Mouse (Mus musculus): Measurements from ENCODE around the gene Zfp663.

Zfp663 gene

DNA sequence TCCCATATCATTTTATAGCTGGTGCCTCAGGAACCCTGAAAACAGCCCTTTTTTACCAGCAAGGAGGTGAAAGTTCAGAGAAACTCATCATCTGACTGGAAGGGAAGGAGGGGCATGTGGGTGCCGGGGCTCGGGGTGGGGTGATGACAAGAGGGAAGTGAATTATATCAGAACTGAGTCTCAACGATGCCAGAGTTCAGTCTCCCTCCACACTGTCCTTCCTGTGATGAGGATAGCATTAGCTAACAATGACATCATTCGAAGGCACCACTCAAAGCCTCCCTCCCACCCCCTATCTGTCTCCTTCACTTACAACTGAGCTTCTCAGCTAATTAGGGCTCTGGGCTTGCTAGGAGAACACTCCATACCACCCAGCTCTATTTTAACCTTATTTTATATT is 49.0 kb downstream of the Zfp663 start:
- DNase-seq, result peak; percentile 51

DNA sequence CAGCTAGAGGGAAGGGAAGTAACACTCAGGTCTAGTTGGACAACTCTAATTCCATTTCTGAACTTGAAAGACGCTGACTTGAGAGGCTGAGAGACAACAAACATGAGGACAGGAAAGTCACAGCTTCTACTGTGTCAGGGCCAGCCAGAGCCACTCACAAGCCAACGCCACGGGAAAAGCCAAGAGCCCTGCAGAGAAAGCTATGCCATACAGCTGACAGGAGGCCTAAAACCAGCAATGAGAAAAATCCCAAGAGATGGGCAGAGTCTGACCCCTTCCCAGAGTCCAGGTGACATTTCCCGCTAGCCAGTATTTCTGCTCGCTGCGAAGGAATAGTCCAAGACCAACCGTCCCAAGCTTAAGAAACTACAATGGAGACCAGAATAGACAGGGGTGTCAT is 49.6 kb downstream of the Zfp663 start:
- DNase-seq, result no peak

- DNase-seq, result peak; percentile 35
Observed at GRCm38 (mm10) chr2:165317621-165318263, 50.8 kb downstream of the Zfp663 start.

DNA sequence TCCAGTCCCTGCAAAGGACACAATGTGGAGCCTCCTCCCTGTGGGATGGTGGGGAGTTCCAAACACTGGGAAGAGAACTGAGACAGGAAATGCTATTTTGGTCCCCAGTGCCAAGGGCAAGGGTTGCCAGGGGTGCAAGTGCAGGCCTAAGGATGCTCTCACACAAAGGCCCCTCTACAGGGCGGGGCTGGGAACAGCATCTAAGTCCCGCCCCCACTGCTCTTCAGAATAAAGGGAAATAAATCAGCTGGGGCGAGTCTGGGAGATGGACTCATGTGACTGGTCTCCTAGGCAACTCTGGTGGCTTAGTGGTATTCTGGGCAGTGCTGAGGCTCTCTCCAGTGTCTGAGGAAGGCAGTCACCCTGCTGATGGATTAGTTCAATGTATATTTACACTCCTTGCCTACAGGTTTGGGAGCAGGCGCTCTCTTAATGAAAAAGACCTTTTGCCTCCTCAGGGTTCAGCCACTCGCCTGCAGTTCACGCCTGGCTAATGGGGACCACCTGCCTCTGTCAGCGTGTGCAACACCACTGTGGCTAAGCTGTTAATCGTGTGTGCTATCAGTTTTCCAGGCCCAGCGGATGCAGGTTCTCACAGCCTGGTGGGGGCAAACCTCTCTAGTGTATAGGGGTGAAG is 51.6 kb downstream of the Zfp663 start:
- DNase-seq, result peak; percentile 90

DNA sequence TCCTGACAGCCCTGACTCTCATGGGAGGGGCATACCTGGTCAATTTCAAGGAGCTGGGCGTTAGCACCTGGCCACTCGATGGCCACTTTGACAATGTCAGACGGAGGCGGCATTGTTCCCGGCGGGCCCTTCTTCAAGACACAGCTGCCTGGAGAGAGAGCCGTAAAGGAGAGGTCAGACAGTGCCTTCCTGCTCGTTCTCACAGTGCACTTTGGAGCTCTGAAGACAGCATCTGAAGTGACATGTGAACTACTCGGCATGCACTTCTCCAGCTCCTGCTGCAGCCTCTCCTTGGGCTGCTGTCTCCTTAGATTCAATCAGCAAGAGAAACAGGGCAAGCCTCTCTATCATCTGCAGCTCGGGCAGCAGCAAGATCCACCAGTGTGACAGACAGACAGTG is 52.3 kb downstream of the Zfp663 start:
- DNase-seq, result no peak

DNA sequence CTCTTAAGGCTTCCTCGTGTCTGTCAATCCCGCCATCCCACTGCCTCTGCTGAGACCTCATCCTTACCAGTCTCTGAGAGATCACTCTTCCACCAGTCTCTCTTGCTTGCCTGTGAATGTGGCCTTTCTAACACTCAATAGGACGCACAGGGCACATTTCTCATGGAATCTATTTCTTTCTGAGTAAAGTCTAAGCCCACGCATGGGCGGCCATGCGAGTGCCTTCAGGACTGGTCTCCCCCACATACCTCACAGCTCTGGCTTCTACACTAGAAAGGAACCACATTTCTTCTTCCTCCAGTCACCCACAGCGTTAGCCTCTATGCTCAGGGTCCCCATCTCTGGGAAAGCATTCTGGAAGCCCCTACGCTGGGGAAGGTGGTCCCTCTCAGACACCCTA is 54.3 kb downstream of the Zfp663 start:
- DNase-seq, result no peak

GRCm38 (mm10) chr2:165312381-165312780 is 56.1 kb downstream of the Zfp663 start:
- no peak for DNase-seq

DNA sequence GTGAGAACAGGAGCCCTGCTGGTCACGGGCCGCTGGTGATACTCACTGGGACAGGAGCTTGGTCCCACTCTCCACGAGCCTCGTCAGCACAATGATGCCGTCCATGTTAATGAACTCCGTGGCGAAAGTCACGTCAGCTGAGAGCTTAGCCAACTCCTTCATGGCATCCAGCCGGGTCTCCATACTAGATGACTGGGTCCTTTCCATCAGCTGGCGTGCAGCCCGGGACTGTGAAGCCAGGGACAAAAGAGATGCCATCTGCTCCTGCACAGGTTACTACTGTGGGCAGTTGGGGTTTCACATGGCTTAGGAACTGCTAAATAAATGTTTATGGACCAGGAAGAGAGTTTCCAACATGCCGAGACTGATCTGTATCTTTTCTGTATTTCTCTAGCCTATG is 57.0 kb downstream of the Zfp663 start:
- DNase-seq, result no peak

- DNase-seq, result no peak
Observed at GRCm38 (mm10) chr2:165310818-165311425, 57.6 kb downstream of the Zfp663 start.

DNA sequence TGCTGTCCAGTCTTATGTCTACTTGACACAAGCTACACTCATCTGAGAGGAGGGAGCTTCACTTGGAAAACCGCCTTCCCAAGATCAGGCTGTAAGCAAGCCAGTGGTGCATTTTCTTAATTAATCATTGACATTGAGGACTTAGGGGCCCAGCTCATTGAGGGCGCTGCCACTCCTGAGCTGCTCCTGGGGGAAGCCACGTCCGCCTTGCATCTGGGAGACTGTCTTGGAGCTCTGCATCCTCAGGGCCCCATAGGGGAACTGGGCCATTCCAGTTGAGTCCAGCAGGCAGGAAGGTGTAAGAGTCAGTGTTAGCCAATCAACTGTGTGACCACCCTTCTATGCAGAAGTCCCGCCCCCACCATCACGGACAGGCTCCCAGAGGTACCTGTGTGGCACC is 60.7 kb downstream of the Zfp663 start:
- no peak for DNase-seq

DNA sequence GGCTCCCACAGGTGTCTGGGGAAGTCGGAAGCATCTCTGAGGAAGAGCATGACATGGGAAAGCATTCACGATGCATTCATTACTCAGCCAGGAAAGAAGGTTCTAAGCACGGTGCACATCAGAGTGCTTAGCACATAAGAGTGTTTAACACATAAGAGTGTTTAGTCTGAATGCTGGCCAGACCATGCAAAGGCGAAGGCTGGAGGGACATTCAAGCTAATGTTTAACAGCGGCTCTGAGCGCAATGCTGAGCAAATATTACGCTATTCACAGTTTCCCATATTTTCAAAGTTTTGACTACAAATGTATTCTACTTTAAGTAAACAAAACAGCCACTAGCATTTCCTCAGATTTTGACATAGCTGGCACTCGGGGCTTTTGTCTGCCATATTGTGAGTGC is 63.1 kb downstream of the Zfp663 start:
- DNase-seq, result peak; percentile 30

GRCm38 (mm10) chr2:165304819-165305218 is 63.7 kb downstream of the Zfp663 start:
- DNase-seq, result no peak

DNA sequence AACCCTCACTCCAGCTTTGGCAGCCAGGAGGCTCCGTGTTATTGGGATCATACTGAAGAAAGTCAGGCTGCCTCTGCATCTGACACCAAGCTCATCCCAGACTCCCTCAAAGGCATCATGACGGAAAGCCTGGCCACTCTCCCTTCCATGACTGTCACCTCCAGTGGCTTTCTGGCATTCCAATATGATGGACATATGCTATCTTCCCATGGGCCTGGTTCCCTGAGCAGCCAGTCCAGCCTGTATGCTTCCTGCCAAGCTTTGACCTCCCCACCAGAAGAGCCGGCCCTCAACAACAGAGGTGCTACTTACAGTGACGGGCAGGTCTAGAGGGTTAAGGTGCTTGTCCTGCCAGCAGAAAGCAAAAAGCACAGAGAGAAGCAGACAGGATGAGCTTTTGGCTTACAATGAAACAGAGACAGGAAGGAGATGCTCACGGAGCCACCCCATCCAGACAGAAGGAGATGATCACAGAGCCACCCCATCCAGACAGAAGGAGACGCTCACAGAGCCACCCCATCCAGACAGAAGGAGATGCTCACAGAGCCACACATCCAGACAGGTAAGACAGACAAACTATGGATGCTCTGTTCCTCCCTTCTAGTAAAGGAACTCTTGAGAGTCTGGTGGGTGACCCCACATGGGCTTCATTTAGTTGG is 65.0 kb downstream of the Zfp663 start:
- no peak for DNase-seq

- no peak for DNase-seq
Observed at GRCm38 (mm10) chr2:165301409-165301808, 67.1 kb downstream of the Zfp663 start.
